Mouse (Mus musculus) MN1 (cell line): ENCODE measurements around the gene Ubl7.

Source experiments
- DNase-seq: peaks from one replicate; pipeline ENCODE4 v3.0.0-alpha.2; 2016; ENCODE audit warnings: low spot score

Ubl7 gene

GRCm38 (mm10) chr9:57967237-57967960 lies 56.6 kb downstream of the Ubl7 start:
- no peak for DNase-seq

GRCm38 (mm10) chr9:57968166-57968771 lies 57.5 kb downstream of the Ubl7 start:
- no peak for DNase-seq

GRCm38 (mm10) chr9:57968783-57969542 lies 58.2 kb downstream of the Ubl7 start:
- DNase-seq: no peak

- no peak for DNase-seq
These were observed 59.1 kb downstream of the Ubl7 start for GRCm38 (mm10) chr9:57969736-57970495.

- DNase-seq: no peak
These were observed 60.6 kb downstream of the Ubl7 start for GRCm38 (mm10) chr9:57971413-57971812.

GRCm38 (mm10) chr9:57972141-57972591 lies 61.4 kb downstream of the Ubl7 start:
- no peak for DNase-seq

- DNase-seq: no peak
These were observed 62.1 kb downstream of the Ubl7 start for GRCm38 (mm10) chr9:57972776-57973439.

GRCm38 (mm10) chr9:57973440-57974066 lies 62.8 kb downstream of the Ubl7 start:
- DNase-seq: no peak

- DNase-seq: no peak
These were observed 63.4 kb downstream of the Ubl7 start for GRCm38 (mm10) chr9:57974221-57974620.

GRCm38 (mm10) chr9:57975200-57975821 lies 64.5 kb downstream of the Ubl7 start:
- DNase-seq: no peak

- no peak for DNase-seq
These were observed 67.2 kb downstream of the Ubl7 start for GRCm38 (mm10) chr9:57978025-57978424.

- no peak for DNase-seq
These were observed 68.1 kb downstream of the Ubl7 start for GRCm38 (mm10) chr9:57978858-57979257.
